Mouse (Mus musculus) liver, embryonic 14.5 days (tissue): ENCODE data around the gene Lingo1. TPM values are rescaled to one million over a fixed set of nuclear protein-coding genes. Genes with fewer than 3 reads are reported as not detected.
A peak's percentile ranks its signal among the peaks of the same experiment; 100 is the strongest.

Experiments used
- ATAC-seq: fragments of 200-750 bp; cut with Nextera tagmentation; 2 replicates; pipeline ENCODE4 v1.8.0; 2017; ENCODE audit warnings: moderate number of reproducible peaks, mild to moderate bottlenecking, moderate library complexity; ENCODE audit not compliant: insufficient read depth
- DNase-seq, 3 experiments: peaks; one replicate each; pipeline ENCODE4 v3.0.0-alpha.2; 2012 to 2013; ENCODE audit warnings: low read depth in 3 of 3, low spot score in 3 of 3
- H3K27ac ChIP-seq: fragments of 300-500 bp; sonication (generic); 2 replicates; pipeline ENCODE4 v1.5.1; 2014; ENCODE audit warnings: moderate library complexity, mild to moderate bottlenecking, control low read depth, inconsistent platforms
- H3K27me3 ChIP-seq: fragments of 300-500 bp; sonication (generic); 2 replicates; pipeline ENCODE4 v1.6.1; 2014; ENCODE audit warnings: mild to moderate bottlenecking, low read length, moderate library complexity; ENCODE audit not compliant: control insufficient read depth, insufficient read depth
- H3K36me3 ChIP-seq: fragments of 300-500 bp; sonication (generic); replicated peaks from 2 replicates; pipeline ENCODE4 v1.6.1; 2014; ENCODE audit warnings: low read depth; ENCODE audit not compliant: control insufficient read depth, insufficient read depth
- H3K4me1 ChIP-seq, 2 experiments: fragments of 200-500 bp in 1 of 2; fragments of 300-500 bp in 1 of 2; sonication (generic) in 1 of 2; replicated peaks; 2 replicates each; pipeline ENCODE4 v1.6.1; 2012 to 2014; ENCODE audit warnings: antibody characterized with exemption in 1 of 2, inconsistent platforms in 1 of 2, low read length in 1 of 2; ENCODE audit not compliant: control insufficient read depth in 2 of 2, insufficient read depth in 2 of 2
- H3K4me2 ChIP-seq: fragments of 300-500 bp; sonication (generic); 2 replicates; pipeline ENCODE4 v1.6.1; 2014; ENCODE audit warnings: low read depth, mild to moderate bottlenecking, control low read depth, moderate library complexity
- H3K4me3 ChIP-seq, 2 experiments: fragments of 200-500 bp in 1 of 2; fragments of 300-500 bp in 1 of 2; sonication (generic) in 1 of 2; 2 replicates each; pipeline ENCODE4 v1.5.1; 2012 to 2014; ENCODE audit warnings: low read depth in 2 of 2, low read length in 2 of 2, mild to moderate bottlenecking in 2 of 2, control low read depth in 1 of 2, inconsistent platforms in 1 of 2, moderate library complexity in 1 of 2; ENCODE audit not compliant: insufficient read depth in 1 of 2
- H3K9ac ChIP-seq: fragments of 300-500 bp; sonication (generic); replicated peaks from 2 replicates; pipeline ENCODE4 v1.6.1; 2014; ENCODE audit warnings: mild to moderate bottlenecking, control low read depth, moderate library complexity
- H3K9me3 ChIP-seq: fragments of 300-500 bp; sonication (generic); 2 replicates; pipeline ENCODE4 v1.6.1; 2016; ENCODE audit warnings: low read length, mixed read lengths; ENCODE audit not compliant: control insufficient read depth
- CTCF ChIP-seq: IDR thresholded peaks from 2 replicates; pipeline ENCODE4 v1.5.1; 2016; ENCODE audit warnings: antibody characterized with exemption, low read depth, control low read depth
- EP300 ChIP-seq: IDR thresholded peaks from 2 replicates; pipeline ENCODE4 v1.6.1; 2016; ENCODE audit warnings: antibody characterized with exemption, low read depth
- WGBS: fragments of 180-500 bp; shearing (Covaris S2); extraction: QIAGEN DNeasy Blood & Tissue Kit; methylation state at CpG from one replicate; pipeline ENCODE4 v1.1.7; 2014; ENCODE audit not compliant: insufficient replicate concordance; 5-methylcytosine and 5-hydroxymethylcytosine counted together
- polyA plus RNA-seq, 2 experiments: library from polyadenylated mRNA; depleted of rRNA in 1 of 2; stranded (reverse) in 1 of 2; unstranded in 1 of 2; fragments of >200 nt; fragmentation: Nextera tagmentation in 1 of 2; extraction: Ambion mirVana in 1 of 2; gene quantifications; 2 replicates each; pipeline versions ENCODE4 v1.2.1 to v1.2.3; 2012 to 2014

Lingo1 gene
- polyA plus RNA-seq, 2 experiments: 0.14 to 0.58 TPM

DNA sequence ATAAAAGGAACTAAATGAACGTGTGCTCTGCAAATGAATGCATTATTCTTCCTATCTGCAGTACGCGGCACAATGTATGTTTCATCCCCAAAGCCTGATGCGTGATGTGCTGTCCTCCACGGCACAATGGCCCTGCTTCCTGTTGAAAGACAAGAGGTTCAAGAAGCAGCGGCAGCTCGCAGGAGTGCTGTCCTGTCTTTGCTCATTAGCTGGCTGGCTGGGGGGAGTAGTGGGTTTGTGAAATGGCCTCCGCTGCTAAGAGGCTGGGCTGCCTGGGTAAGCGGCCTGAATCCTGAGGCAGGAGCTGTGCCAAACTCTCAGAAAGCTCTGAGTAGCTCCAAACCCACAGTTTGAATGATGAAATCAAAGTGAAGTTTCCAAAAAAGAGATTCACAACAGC lies 31.9 kb upstream of the Lingo1 start:
- Histone ChIP-seq H3K4me2 (no peak overlapping the region), H3K36me3 (no peaks in the 10 kb centered on the region), H3K4me1 (no peaks in the 10 kb centered on the region), H3K9me3 (no peaks in the 10 kb centered on the region), H3K4me3 (no peak overlapping the region), H3K27ac (no peak overlapping the region), H3K27me3 (peaks cover 5% of the 10 kb centered on the region; the same call in 1 of the 2 replicates), H3K9ac (no peak overlapping the region)
- WGBS: 46% methylated on average over 9 of the region's 9 CpGs
- TF ChIP-seq EP300 (no peak), CTCF (no peak)
- ATAC-seq: no peak
- DNase-seq: no peak

DNA sequence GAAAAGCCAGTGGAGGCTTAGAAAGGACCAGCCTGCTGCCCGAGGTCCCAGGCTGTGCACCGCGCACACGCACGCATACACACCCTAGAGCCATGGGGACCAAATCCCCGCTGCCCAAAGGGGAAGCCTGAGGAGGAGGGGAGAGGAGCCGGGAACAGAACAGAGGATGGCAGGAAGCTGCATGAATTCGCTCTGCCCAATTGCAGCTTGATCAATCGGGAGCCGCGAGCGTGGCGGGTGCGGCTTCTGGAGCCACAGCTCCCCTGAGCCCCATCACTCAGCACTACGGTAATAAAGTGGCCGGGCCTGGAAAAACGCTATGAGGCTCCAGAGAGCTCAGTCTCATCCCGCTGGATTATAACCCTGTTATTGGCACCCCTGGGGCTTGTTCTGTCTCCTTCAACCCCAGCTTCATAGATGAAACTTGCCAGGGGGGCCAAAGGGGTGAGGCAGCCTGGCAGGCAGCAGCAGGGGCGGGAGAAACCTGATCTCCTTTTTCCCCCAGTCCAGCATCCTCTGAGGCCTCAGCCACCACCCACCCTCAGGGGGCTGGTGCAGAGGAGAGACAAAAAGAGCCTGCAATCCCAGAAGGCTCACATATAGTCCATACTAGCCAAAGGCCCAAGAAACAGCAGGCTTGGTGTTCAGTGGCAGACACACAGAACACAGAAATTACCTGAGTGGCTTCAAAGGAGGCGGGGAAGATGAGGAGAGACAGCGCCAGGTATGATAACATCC lies 29.4 kb upstream of the Lingo1 start:
- no peak for TF ChIP-seq EP300
- no peak for TF ChIP-seq CTCF
- no peak overlapping the region for H3K27ac ChIP-seq
- no peak overlapping the region for H3K4me2 ChIP-seq
- H3K36me3 ChIP-seq: no peaks in the 10 kb centered on the region
- no peak overlapping the region for H3K9ac ChIP-seq
- H3K4me3 ChIP-seq: no peak overlapping the region
- 15% methylated on average over 21 of the region's 21 CpGs for WGBS
- no peak for DNase-seq
- H3K9me3 ChIP-seq: no peaks in the 10 kb centered on the region
- no peaks in the 10 kb centered on the region for H3K4me1 ChIP-seq
- no peak for ATAC-seq
- peaks cover 5% of the 10 kb centered on the region; the same call in 1 of the 2 replicates for H3K27me3 ChIP-seq

DNA sequence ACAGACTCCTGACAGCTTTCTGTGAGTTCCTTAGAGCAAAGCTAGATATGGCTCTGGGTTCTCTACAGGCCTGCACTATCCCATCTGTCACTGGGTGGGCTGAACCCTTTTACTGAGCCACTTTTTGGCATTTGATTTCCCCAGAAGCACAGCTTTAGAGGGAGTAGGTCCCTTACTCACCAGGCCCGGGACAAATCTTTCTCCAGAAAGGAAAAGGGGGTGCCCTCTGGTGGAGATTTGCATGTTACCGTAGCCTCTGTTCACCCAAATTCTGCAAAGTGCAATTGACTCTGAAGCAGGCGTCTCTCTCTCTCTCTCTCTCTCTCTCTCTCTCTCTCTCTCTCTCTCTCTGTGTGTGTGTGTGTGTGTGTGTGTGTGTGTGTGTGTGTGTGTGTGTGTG lies 28.6 kb upstream of the Lingo1 start:
- TF ChIP-seq EP300: no peak
- TF ChIP-seq CTCF: peak; percentile 18; the same call in 1 of the 2 replicates
- Histone ChIP-seq H3K27me3 (peaks cover 5% of the 10 kb centered on the region; the same call in 1 of the 2 replicates), H3K27ac (no peak overlapping the region), H3K4me3 (no peak overlapping the region), H3K4me2 (no peak overlapping the region), H3K9me3 (no peaks in the 10 kb centered on the region), H3K36me3 (no peaks in the 10 kb centered on the region), H3K9ac (no peak overlapping the region), H3K4me1 (no peaks in the 10 kb centered on the region)
- ATAC-seq (no peak), DNase-seq (no peak)
- 18% methylated on average over 3 of the region's 3 CpGs for WGBS

DNA sequence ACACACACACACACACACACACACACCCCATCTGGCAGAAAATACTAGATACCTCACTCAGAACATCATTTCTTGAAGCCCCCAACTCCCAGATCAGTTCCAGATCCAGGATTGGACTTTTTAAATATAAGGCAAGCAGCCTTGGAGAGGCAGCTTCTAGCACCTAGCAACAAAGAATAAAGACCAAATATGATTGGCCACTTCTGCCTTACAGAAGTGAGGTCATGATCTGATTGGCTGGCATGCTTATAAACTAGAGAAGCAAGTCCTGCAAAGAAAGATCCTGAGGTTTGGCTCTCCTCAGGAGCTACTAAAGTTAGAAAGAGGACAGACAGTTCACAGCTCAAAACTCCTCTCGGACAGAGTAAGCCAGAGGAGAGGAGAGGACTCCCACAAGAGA lies 14.6 kb upstream of the Lingo1 start:
- no peak overlapping the region for H3K9ac ChIP-seq

DNA sequence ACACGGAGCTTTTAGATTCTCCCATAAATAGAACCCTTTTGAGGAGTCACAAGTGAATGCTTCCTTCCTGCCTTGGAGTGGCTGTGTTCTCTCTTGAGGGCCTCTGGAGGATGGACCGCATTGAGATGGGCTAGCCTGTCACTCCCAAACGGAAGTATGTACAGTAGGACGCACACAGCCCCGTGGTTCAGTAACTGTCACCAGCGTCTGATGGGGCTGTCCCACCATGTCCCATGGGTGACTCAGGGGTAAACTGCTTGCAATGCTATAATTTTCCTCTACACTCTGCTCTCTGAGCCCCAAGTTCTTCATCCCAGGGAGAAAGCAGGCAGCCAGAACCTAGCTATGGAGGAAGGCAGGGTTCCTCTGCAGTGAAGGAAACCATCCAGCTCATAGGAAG lies 11.7 kb upstream of the Lingo1 start:
- no peak overlapping the region for H3K27ac ChIP-seq
- TF ChIP-seq CTCF (no peak), EP300 (no peak)
- no peak for ATAC-seq

More for the DNA sequence above, 14.6 kb upstream of the Lingo1 start:
- H3K4me3 ChIP-seq: no peak overlapping the region
- H3K4me1 ChIP-seq: no peaks in the 10 kb centered on the region
- no peaks in the 10 kb centered on the region for H3K9me3 ChIP-seq
- DNase-seq: no peak
- ATAC-seq: no peak
- TF ChIP-seq CTCF (no peak), EP300 (no peak)
- H3K27me3 ChIP-seq: no peaks in the 10 kb centered on the region
- no peak overlapping the region for H3K27ac ChIP-seq
- no peak overlapping the region for H3K4me2 ChIP-seq
- 58% methylated on average over 1 of the region's 1 CpGs for WGBS
- no peaks in the 10 kb centered on the region for H3K36me3 ChIP-seq

More for the DNA sequence above, 11.7 kb upstream of the Lingo1 start:
- 47% methylated on average over 6 of the region's 6 CpGs for WGBS
- Histone ChIP-seq H3K4me3 (no peak overlapping the region), H3K4me2 (no peak overlapping the region), H3K9me3 (no peaks in the 10 kb centered on the region), H3K4me1 (no peaks in the 10 kb centered on the region), H3K9ac (no peak overlapping the region), H3K27me3 (no peaks in the 10 kb centered on the region), H3K36me3 (no peaks in the 10 kb centered on the region)
- no peak for DNase-seq
